Mouse (Mus musculus) heart, adult 2 months (tissue): Measurements from ENCODE around the gene Ankrd13a. TPM values are rescaled to one million over a fixed set of nuclear protein-coding genes. Genes with fewer than 3 reads are reported as not detected.
A peak's percentile ranks its signal among the peaks of the same experiment; 100 is the strongest.

Experiments
- DNase-seq, 2 experiments: peaks; one replicate each; pipeline ENCODE4 v3.0.0; 2021
- H3K27ac ChIP-seq: fragments of 200-600 bp; 2 replicates; pipeline ENCODE4 v1.8.1; 2022
- H3K27me3 ChIP-seq: fragments of 200-500 bp; 2 replicates; pipeline ENCODE4 v1.6.1; 2012; ENCODE audit warnings: mild to moderate bottlenecking, low read length, inconsistent platforms, mixed read lengths; ENCODE audit not compliant: control insufficient read depth, insufficient read depth
- H3K36me3 ChIP-seq: fragments of 200-500 bp; 2 replicates; pipeline ENCODE4 v1.6.1; 2012; ENCODE audit warnings: low read length, inconsistent platforms; ENCODE audit not compliant: control insufficient read depth, insufficient read depth
- H3K4me1 ChIP-seq: fragments of 200-500 bp; 2 replicates; pipeline ENCODE4 v1.6.1; 2011; ENCODE audit warnings: low read length; ENCODE audit not compliant: control insufficient read depth, insufficient read depth
- H3K4me3 ChIP-seq: fragments of 200-600 bp; 2 replicates; pipeline ENCODE4 v1.8.1; 2022
- H3K79me2 ChIP-seq: fragments of 200-500 bp; replicated peaks from 2 replicates; pipeline ENCODE4 v1.6.1; 2012; ENCODE audit warnings: mild to moderate bottlenecking, inconsistent platforms, low read length, moderate library complexity, mixed read lengths; ENCODE audit not compliant: control insufficient read depth, insufficient read depth
- H3K9ac ChIP-seq: fragments of 200-500 bp; 2 replicates; pipeline ENCODE4 v1.6.1; 2012; ENCODE audit warnings: low read depth, mild to moderate bottlenecking, control low read depth, inconsistent platforms, low read length, mixed read lengths
- CTCF ChIP-seq: fragments of 200-600 bp; IDR thresholded peaks from 2 replicates; pipeline ENCODE4 v1.8.1; 2022; ENCODE audit warnings: antibody characterized with exemption, mild to moderate bottlenecking, moderate library complexity
- EP300 ChIP-seq: fragments of 200-500 bp; IDR thresholded peaks from 2 replicates; pipeline ENCODE4 v1.6.1; 2011; ENCODE audit warnings: low read depth, low read length, control low read depth; ENCODE audit not compliant: insufficient read depth
- POLR2A ChIP-seq: fragments of 200-500 bp; IDR thresholded peaks from 2 replicates; pipeline ENCODE4 v1.6.1; 2011; ENCODE audit warnings: mild to moderate bottlenecking, low read depth, low read length, control low read depth; ENCODE audit not compliant: insufficient read depth
- WGBS: fragments of 180-500 bp; shearing (Covaris S2); methylation state at CpG from one replicate; pipeline ENCODE4 v1.1.7; 2018; 5-methylcytosine and 5-hydroxymethylcytosine counted together
- intact Hi-C: fragments of 180-260 bp; cut with DNase I; formaldehyde crosslinking; loops from one replicate; pipeline ENCODE4 v1.15.1; 2025
- polyA plus RNA-seq: library from polyadenylated mRNA; depleted of rRNA; stranded (reverse); fragments of >200 nt; gene quantifications from 2 replicates; pipeline ENCODE4 v1.2.3, GENCODE M21; 2012
- total RNA-seq, 2 experiments: library from RNA; stranded (reverse); gene quantifications; 2 replicates each; pipeline ENCODE4 v1.2.3; 2021

Gene Ankrd13a
- total and polyA plus RNA-seq, 3 experiments, result 21.3 to 32.9 (median 31.4) TPM

DNA sequence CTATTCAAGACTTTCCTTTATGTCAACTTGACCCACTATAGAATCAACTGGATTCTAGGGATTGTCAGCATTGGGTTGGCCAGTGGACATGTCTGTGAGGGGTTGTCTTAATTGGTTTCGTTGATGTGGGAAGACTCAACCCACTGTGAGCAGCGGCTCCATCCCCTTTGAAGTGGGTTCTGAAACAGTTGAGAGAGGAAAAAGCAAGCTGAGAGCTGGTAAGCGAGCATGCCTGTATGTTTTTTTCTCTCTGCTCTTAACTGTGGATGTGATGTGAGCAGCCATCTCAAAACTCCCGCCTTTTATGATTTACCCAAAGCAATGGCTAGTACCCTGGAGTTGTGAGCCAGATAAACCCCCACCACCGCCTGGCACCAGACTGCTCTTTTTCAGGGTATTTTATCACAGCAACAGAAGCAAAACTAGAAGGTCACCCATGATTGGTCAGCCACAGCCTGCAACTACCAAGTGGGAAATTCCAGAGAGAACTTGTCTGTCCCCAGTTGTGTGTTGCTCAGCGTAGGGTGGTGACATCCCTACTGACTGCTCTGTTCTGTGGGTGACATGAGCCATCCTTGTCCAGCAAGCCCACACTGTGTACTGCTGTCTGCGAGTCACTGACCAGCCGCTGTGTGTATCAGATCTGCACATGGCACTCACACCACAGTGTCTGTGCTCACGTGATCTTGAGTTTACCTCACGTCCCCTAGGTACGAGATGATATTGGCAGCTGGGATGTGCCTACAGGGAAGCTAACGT is 9.1 kb downstream of the Ankrd13a start:
- peak overlapping the region; percentile 89 for H3K27ac ChIP-seq
- peaks cover 8% of the 10 kb centered on the region for H3K4me1 ChIP-seq
- H3K9ac ChIP-seq, result no peak overlapping the region
- H3K27me3 ChIP-seq, result no peaks in the 10 kb centered on the region
- TF ChIP-seq POLR2A (no peak), CTCF (no peak), EP300 (no peak)
- peak in 1 of 2 experiments; percentile 22 for DNase-seq
- H3K79me2 ChIP-seq, result peaks cover 8% of the 10 kb centered on the region
- no peaks in the 10 kb centered on the region for H3K36me3 ChIP-seq
- intact Hi-C loops, result no loop called here
- no peak overlapping the region for H3K4me3 ChIP-seq
- 79% methylated on average over 12 of the region's 12 CpGs for WGBS

- H3K4me1 ChIP-seq, result peaks cover 8% of the 10 kb centered on the region
- peak; percentile 73 to 76 for DNase-seq
- no peaks in the 10 kb centered on the region for H3K27me3 ChIP-seq
- no peaks in the 10 kb centered on the region for H3K36me3 ChIP-seq
- H3K4me3 ChIP-seq, result no peak overlapping the region
- WGBS, result 13% methylated on average over 16 of the region's 16 CpGs
- peak overlapping the region; percentile 30 for H3K9ac ChIP-seq
- intact Hi-C loops, result no loop called here
- H3K27ac ChIP-seq, result peak overlapping the region; percentile 89
- TF ChIP-seq POLR2A, result no peak
- peak; percentile 99 for TF ChIP-seq EP300
- TF ChIP-seq CTCF, result no peak
- peaks cover 8% of the 10 kb centered on the region for H3K79me2 ChIP-seq
Measured at GRCm38 (mm10) chr5:114784622-114785165, 10.2 kb downstream of the Ankrd13a start.

DNA sequence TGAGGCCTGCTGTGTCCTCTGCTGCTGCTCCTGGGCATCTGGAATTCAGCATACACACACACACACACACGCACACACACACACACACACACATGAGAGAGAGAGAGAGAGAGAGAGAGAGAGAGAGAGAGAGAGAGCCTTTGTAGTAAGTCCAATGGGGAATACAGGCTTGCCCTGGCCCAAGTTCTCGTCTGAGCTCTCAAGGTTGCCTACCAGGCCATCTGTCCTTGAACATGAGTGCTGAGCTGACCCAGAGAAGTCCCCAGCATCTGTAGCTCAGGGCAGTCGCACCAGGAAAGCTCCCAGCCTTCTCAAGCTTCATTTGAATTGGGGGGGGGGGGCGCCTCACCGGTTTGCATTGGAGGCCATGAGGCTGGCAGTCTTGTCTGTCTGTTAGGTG is 10.7 kb downstream of the Ankrd13a start:
- peak overlapping the region; percentile 30 for H3K9ac ChIP-seq
- no peak overlapping the region for H3K4me3 ChIP-seq
- 56% methylated on average over 5 of the region's 5 CpGs for WGBS
- TF ChIP-seq CTCF (no peak), EP300 (no peak), POLR2A (no peak)
- no peaks in the 10 kb centered on the region for H3K27me3 ChIP-seq
- H3K27ac ChIP-seq, result peak overlapping the region; percentile 89
- DNase-seq, result no peak
- intact Hi-C loops, result no loop called here
- H3K4me1 ChIP-seq, result peaks cover 8% of the 10 kb centered on the region
- no peaks in the 10 kb centered on the region for H3K36me3 ChIP-seq
- peaks cover 5% of the 10 kb centered on the region for H3K79me2 ChIP-seq

DNA sequence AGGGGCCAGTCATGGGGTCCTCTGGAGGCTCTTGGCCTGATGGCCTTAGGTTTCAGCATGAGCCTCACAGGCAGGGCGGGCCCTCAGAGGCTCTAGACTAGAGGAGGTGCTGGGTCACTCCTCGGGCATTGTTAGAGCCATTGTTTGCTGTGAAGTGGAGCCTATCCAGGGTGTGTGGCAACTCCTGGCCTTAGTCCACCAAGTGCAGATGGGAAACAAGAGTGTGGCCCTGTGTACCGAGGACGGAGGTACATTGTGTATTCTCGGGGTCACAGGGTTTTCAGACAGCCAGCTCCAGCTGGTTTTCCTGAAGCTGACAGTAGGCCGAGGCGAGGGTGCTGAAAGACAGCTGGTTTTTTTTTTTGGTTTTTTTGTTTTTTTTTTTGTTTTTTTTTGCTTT is 18.8 kb downstream of the Ankrd13a start:
- no peak overlapping the region for H3K9ac ChIP-seq
- no peak overlapping the region for H3K4me3 ChIP-seq
- WGBS, result 64% methylated on average over 7 of the region's 7 CpGs
- H3K27me3 ChIP-seq, result no peaks in the 10 kb centered on the region
- no peaks in the 10 kb centered on the region for H3K79me2 ChIP-seq
- peaks cover 9% of the 10 kb centered on the region for H3K4me1 ChIP-seq
- intact Hi-C loops, result no loop called here
- DNase-seq, result peak; percentile 46 to 58
- peaks cover 4% of the 10 kb centered on the region; the same call in 1 of the 2 replicates for H3K36me3 ChIP-seq
- H3K27ac ChIP-seq, result no peak overlapping the region; the same call in 1 of the 2 replicates
- no peak for TF ChIP-seq POLR2A
- no peak for TF ChIP-seq CTCF
- TF ChIP-seq EP300, result peak; percentile 47; the same call in 1 of the 2 replicates

DNA sequence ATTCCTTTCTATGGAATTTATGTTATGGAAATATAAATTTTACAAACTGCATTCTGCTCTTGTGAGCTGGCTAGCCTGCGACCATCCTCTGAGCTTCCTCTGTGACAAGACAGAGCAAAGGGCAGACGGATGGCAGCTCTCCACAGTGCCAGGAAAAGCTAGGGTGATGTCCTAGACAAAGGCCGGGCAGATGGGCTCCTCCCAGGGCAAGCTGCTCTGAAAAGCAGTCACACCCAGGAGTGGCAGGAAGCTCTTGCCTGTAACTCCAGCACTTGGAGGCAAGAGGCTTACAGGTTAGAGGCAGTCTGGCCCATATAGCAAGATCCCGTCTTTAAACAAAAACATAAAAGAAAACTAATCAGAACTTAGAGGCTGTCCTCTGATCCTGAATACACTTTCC is 20.1 kb downstream of the Ankrd13a start:
- no peaks in the 10 kb centered on the region for H3K27me3 ChIP-seq
- H3K36me3 ChIP-seq, result peaks cover 4% of the 10 kb centered on the region; the same call in 1 of the 2 replicates
- intact Hi-C loops, result no loop called here
- no peak overlapping the region for H3K9ac ChIP-seq
- no peak for DNase-seq
- WGBS, result 64% methylated on average over 4 of the region's 4 CpGs
- H3K79me2 ChIP-seq, result no peaks in the 10 kb centered on the region
- peaks cover 9% of the 10 kb centered on the region for H3K4me1 ChIP-seq
- no peak overlapping the region for H3K4me3 ChIP-seq
- no peak for TF ChIP-seq POLR2A
- peak overlapping the region; percentile 21; the same call in 1 of the 2 replicates for H3K27ac ChIP-seq

DNA sequence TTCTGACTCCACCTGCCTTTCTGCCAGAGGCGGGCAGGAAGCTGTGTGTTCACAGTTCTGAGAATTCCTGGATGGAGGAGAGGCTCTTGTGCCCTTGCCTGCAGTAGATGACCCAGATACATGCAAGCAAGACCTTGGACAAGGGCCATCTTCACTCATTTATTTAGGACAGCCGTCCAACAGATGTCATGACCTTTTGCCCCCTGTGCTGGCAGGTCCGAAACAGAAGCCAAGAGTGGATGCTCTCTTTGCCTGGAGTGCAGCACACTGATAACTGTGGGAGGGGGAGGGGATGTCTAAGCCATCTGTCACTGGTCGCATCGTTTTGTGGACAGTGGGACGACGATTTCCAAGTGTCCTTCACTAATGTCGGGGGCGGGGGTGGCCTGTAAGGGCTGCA is 20.8 kb downstream of the Ankrd13a start:
- intact Hi-C loops, result no loop called here
- H3K27me3 ChIP-seq, result no peaks in the 10 kb centered on the region
- no peak overlapping the region for H3K4me3 ChIP-seq
- WGBS, result 49% methylated on average over 9 of the region's 9 CpGs
- DNase-seq, result no peak
- no peaks in the 10 kb centered on the region for H3K79me2 ChIP-seq
- no peak overlapping the region for H3K9ac ChIP-seq
- peak overlapping the region; percentile 21; the same call in 1 of the 2 replicates for H3K27ac ChIP-seq
- peaks cover 4% of the 10 kb centered on the region; the same call in 1 of the 2 replicates for H3K36me3 ChIP-seq
- TF ChIP-seq EP300, result no peak
- peaks cover 9% of the 10 kb centered on the region for H3K4me1 ChIP-seq
